Mouse (Mus musculus): ENCODE measurements at regions not wholly inside any gene's neighbourhood (a gene's known extent, or its start where the extent isn't known, plus 50 kb on each side); places are given as distances from the start of the nearest gene placed in this dataset.

DNA sequence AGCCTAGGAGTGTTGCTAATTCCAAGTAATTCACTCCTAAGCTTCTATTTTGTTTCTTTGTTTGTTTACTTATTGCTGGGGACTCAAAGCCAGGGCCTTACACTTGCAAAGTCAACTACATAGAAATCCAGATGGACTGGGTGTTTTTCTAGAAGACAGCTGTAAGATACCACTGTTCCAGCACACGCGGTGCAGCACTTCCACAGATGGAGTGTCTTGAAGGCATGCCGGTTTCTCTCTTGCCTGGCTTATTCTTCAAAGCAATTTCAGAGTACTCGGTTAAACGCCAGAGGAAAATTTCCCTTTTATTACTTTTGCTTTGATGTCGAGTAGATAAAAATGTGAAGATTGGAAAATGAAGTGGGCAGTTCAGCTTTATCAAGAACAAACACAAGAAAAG, 477.4 kb downstream of the Etv1 start:
- H3K27me3 ChIP-seq (ENCODE audit: control insufficient read depth, insufficient read depth, low read length, poor library complexity, severe bottlenecking): no peaks in the 10 kb centered on the region
- H3K36me3 ChIP-seq (ENCODE audit: control insufficient read depth, insufficient read depth, low read length, poor library complexity, severe bottlenecking): no peaks in the 10 kb centered on the region
- no peak for DNase-seq (ENCODE audit: low read depth, low spot score)

GRCm38 (mm10) chr12:39257571-39257970, 478.4 kb downstream of the Etv1 start:
- Histone ChIP-seq H3K36me3 (ENCODE audit: control insufficient read depth, insufficient read depth, low read length, poor library complexity, severe bottlenecking) (no peaks in the 10 kb centered on the region), H3K27me3 (ENCODE audit: control insufficient read depth, insufficient read depth, low read length, poor library complexity, severe bottlenecking) (no peaks in the 10 kb centered on the region)
- DNase-seq (ENCODE audit: low read depth, low spot score): no peak

DNA sequence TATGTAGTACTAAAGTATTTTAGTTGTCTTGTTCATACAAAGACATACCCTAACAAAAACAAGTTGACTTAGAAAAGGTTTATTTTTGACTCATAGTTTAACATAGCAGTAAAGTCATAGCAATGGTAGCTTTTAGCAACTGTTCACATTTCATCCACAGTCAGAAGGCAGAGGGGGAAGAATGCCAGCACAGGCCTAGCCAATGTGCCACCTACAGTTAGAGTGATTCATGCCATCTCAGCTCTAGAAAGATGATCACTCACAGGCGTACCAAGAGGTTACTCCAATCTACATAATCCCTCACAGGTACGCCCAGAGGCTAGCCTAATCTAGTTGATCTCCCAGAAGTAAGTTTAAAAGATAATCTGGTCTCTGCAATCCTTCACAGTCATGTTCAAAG, 510.5 kb downstream of the Etv1 start:
- no peak for DNase-seq (ENCODE audit: low read depth, low spot score)
- H3K27me3 ChIP-seq (ENCODE audit: control insufficient read depth, insufficient read depth, low read length, poor library complexity, severe bottlenecking): no peaks in the 10 kb centered on the region
- H3K36me3 ChIP-seq (ENCODE audit: control insufficient read depth, insufficient read depth, low read length, poor library complexity, severe bottlenecking): no peaks in the 10 kb centered on the region

DNA sequence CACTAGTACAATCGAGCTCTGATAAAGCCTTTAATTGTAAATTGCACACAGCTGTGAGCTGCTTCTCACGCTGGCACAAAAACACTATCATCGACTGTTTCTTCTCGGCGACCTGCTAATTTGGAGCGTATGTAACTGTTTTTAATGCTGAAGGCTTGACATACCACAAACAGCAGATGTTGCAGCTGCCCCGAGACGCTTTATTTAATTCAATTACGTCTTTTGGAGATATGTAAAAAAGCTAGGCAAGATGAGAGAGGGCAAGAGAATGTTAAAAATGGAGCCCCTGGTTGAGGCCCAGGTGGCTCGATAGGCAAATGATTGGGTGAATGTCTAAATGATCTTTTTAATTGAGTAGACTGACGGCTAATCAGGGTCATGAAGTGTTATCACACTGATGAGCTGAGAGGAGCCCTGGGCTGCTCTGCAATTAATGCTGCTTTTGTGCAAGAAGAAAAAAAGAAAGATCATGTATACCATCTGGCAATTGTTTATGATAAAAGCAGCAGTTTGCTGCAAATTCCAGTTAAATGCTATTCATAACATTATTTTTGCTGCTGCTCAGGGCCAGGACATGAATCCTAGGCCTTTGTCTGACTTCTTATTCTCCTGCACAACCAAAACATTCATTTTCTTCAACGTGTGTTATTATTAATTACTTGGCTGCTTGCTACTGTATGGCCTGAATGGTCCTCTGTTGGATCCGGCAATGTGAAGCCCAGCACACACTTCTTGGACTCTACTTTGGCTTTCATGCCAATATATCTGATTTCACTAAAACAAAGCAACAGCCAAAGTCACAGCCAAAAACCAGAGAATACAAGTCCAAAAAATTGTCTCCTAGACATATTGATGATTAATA, 522.4 kb downstream of the Etv1 start:
- no peak for DNase-seq (ENCODE audit: low read depth, low spot score)
- Histone ChIP-seq H3K36me3 (ENCODE audit: control insufficient read depth, insufficient read depth, low read length, poor library complexity, severe bottlenecking) (no peaks in the 10 kb centered on the region), H3K27me3 (ENCODE audit: control insufficient read depth, insufficient read depth, low read length, poor library complexity, severe bottlenecking) (no peaks in the 10 kb centered on the region)

- no peak for DNase-seq (ENCODE audit: low read depth, low spot score)
- no peaks in the 10 kb centered on the region for H3K36me3 ChIP-seq (ENCODE audit: control insufficient read depth, insufficient read depth, low read length, poor library complexity, severe bottlenecking)
- no peaks in the 10 kb centered on the region for H3K27me3 ChIP-seq (ENCODE audit: control insufficient read depth, insufficient read depth, low read length, poor library complexity, severe bottlenecking)
Measured at GRCm38 (mm10) chr12:39302213-39302591, 523.0 kb downstream of the Etv1 start.

GRCm38 (mm10) chr12:39307746-39308145, 528.6 kb downstream of the Etv1 start:
- no peaks in the 10 kb centered on the region for H3K27me3 ChIP-seq (ENCODE audit: control insufficient read depth, insufficient read depth, low read length, poor library complexity, severe bottlenecking)
- no peaks in the 10 kb centered on the region for H3K36me3 ChIP-seq (ENCODE audit: control insufficient read depth, insufficient read depth, low read length, poor library complexity, severe bottlenecking)
- DNase-seq (ENCODE audit: low read depth, low spot score): no peak

- H3K27me3 ChIP-seq (ENCODE audit: control insufficient read depth, insufficient read depth, low read length, poor library complexity, severe bottlenecking): no peaks in the 10 kb centered on the region
- no peaks in the 10 kb centered on the region for H3K36me3 ChIP-seq (ENCODE audit: control insufficient read depth, insufficient read depth, low read length, poor library complexity, severe bottlenecking)
- DNase-seq (ENCODE audit: low read depth, low spot score): no peak
Measured at GRCm38 (mm10) chr12:39309905-39310304, 530.7 kb downstream of the Etv1 start.

- H3K27me3 ChIP-seq (ENCODE audit: control insufficient read depth, insufficient read depth, low read length, poor library complexity, severe bottlenecking): no peaks in the 10 kb centered on the region
- DNase-seq (ENCODE audit: low read depth, low spot score): no peak
- H3K36me3 ChIP-seq (ENCODE audit: control insufficient read depth, insufficient read depth, low read length, poor library complexity, severe bottlenecking): no peaks in the 10 kb centered on the region
Measured at GRCm38 (mm10) chr12:39317229-39317628, 538.0 kb downstream of the Etv1 start.

DNA sequence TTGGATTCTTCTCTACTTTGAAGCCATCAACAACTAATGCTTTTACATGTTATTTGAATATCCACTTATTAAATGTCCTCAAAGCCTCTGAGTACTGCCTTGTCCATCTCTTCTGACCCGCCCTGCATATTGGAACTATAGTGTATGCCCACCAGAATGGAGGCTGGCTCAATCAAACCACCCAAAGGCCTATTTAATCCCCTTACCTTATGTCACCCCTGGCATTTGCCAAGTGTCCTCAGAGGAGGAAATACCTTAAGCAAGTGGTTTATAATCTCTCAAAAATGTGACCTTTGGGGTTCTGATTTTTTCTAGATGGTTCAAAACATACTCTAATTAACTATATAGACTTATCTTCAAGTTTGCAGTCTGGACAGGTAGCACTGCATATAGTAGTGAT, 542.3 kb downstream of the Etv1 start:
- no peak for DNase-seq (ENCODE audit: low read depth, low spot score)
- H3K36me3 ChIP-seq (ENCODE audit: control insufficient read depth, insufficient read depth, low read length, poor library complexity, severe bottlenecking): no peaks in the 10 kb centered on the region
- no peaks in the 10 kb centered on the region for H3K27me3 ChIP-seq (ENCODE audit: control insufficient read depth, insufficient read depth, low read length, poor library complexity, severe bottlenecking)

DNA sequence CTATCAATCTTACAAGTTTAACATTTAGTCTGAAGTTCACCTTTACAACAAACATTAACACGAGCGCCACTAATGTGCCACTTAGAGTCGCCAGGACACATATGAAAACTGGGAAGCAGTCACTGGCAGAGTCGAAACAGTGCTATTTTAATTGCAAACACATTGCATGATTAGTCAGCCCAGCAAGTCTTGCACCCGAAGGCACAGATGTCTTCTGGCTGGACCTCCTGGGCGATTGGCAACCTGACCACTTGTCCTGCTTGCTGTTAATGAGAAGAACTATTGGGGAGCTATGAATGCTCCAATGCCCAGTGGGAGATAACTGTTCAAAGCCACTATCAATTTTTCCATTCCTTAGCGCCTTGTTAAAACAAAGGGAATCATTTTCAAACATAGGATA, 547.0 kb downstream of the Etv1 start:
- Histone ChIP-seq H3K36me3 (ENCODE audit: control insufficient read depth, insufficient read depth, low read length, poor library complexity, severe bottlenecking) (no peaks in the 10 kb centered on the region), H3K27me3 (ENCODE audit: control insufficient read depth, insufficient read depth, low read length, poor library complexity, severe bottlenecking) (no peaks in the 10 kb centered on the region)
- DNase-seq (ENCODE audit: low read depth, low spot score): no peak

DNA sequence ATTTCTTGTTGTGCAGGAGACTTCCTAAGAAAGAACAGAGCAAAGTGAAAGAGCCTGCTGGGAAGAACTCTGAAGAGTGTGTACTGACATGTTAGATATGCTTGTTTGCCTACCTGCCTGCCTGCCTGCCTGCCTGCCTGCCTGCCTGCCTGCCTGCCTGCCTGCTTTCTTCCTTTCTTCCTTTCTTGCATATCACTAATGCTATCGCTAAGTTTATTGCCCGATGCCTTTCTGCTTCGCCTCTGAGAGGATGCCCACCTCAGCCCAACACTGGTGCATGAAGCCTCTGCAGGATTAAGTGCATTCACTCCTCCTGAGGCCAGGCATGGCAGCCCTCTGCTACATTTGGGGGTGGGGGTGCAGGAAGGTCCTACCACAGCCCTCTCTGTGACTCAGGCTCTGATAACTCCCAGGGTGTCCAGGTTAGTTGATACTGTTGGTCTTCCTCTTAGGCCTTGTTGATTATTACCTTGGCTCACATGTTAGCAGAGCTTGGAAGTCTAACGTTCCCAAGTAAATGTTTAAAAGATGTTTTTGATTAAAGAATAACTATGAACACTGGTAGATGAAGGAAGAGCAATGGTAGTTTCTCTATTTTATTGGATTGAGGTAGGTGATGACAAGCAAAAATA, 547.6 kb downstream of the Etv1 start:
- no peaks in the 10 kb centered on the region for H3K36me3 ChIP-seq (ENCODE audit: control insufficient read depth, insufficient read depth, low read length, poor library complexity, severe bottlenecking)

GRCm38 (mm10) chr12:39328377-39328776, 549.2 kb downstream of the Etv1 start:
- DNase-seq (ENCODE audit: low read depth, low spot score): no peak
- no peaks in the 10 kb centered on the region for H3K27me3 ChIP-seq (ENCODE audit: control insufficient read depth, insufficient read depth, low read length, poor library complexity, severe bottlenecking)
- H3K36me3 ChIP-seq (ENCODE audit: control insufficient read depth, insufficient read depth, low read length, poor library complexity, severe bottlenecking): no peaks in the 10 kb centered on the region

More for the DNA sequence above, 547.6 kb downstream of the Etv1 start:
- no peaks in the 10 kb centered on the region for H3K27me3 ChIP-seq (ENCODE audit: control insufficient read depth, insufficient read depth, low read length, poor library complexity, severe bottlenecking)
- no peak for DNase-seq (ENCODE audit: low read depth, low spot score)

GRCm38 (mm10) chr12:39339101-39339538, 559.9 kb downstream of the Etv1 start:
- Histone ChIP-seq H3K27me3 (ENCODE audit: control insufficient read depth, insufficient read depth, low read length, poor library complexity, severe bottlenecking) (no peaks in the 10 kb centered on the region), H3K36me3 (ENCODE audit: control insufficient read depth, insufficient read depth, low read length, poor library complexity, severe bottlenecking) (no peaks in the 10 kb centered on the region)
- no peak for DNase-seq (ENCODE audit: low read depth, low spot score)

DNA sequence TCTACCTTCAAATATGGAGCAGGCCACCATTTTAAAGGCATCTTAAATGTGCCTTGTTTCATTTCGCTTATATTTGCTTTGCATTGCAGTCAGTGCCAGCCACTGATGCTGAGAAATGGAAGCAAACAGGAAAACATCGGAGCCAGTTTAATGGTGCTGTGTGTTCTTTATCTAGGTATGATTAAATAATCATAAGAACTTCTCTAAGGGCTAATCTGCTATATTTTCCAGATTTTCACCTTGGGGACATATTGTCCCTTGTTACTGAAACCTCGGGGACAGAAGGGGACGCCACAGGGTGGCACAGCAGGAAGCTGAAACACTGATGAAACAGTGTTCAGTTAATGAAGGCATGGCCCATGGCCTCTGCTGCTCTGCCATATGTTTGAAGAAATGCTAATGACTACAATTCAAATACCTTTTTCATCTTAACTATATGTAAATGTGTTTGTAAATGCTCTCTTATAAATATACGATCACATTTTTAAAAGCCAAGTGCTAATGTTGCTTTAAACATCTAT, 562.6 kb downstream of the Etv1 start:
- no peaks in the 10 kb centered on the region for H3K36me3 ChIP-seq (ENCODE audit: control insufficient read depth, insufficient read depth, low read length, poor library complexity, severe bottlenecking)
- DNase-seq (ENCODE audit: low read depth, low spot score): no peak
- H3K27me3 ChIP-seq (ENCODE audit: control insufficient read depth, insufficient read depth, low read length, poor library complexity, severe bottlenecking): no peaks in the 10 kb centered on the region

- no peaks in the 10 kb centered on the region for H3K36me3 ChIP-seq (ENCODE audit: control insufficient read depth, insufficient read depth, low read length, poor library complexity, severe bottlenecking)
- H3K27me3 ChIP-seq (ENCODE audit: control insufficient read depth, insufficient read depth, low read length, poor library complexity, severe bottlenecking): no peaks in the 10 kb centered on the region
- no peak for DNase-seq (ENCODE audit: low read depth, low spot score)
Measured at GRCm38 (mm10) chr12:39342327-39342726, 563.1 kb downstream of the Etv1 start.
